Mouse (Mus musculus): ENCODE data around the gene Rnpepl1. TPM values are rescaled to one million over a fixed set of nuclear protein-coding genes. Genes with fewer than 3 reads are reported as not detected.

The Rnpepl1 gene
- 10 to 100 TPM; 62.6 to 75.8 (median 72.8) TPM for total RNA-seq (2022)

DNA sequence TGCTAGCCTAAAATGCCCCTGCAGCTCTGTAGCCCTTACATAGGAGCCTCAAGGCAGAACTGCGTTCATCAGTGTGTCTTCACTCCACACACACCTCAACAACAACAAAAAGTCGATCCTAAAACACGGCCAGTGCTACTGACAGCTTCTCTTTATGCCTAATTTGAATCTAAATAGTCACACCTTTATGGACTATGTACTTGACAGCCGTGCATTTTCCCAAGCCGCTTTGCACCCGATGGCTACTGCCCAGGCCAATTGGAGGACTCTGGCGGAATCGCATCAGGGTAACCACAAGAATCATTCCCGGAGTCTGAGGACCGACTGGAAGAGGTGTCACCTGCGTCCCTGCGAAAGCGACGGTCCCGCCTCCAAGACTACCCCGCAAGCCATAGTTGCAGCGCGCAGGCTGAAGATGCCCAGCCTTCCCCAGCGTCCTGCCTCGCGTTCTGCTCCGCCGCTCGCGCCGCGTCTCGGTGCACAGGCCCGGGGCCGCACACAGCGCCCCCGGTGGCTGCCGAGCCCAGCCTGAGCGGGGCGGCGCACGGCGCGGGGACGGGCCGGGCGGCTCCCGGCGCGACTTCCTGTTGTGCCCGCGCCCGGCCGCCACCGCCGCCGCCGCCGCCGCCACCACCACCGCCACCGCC is at the start of gene Rnpepl1:
Gene Rnpepl1, plus strand, starts transcription at position 545 of the 647 bp plus-strand sequence.
- DNase-seq (ENCODE audit: low spot score in 2 of 2), result peak; percentile 58 to 65

DNA sequence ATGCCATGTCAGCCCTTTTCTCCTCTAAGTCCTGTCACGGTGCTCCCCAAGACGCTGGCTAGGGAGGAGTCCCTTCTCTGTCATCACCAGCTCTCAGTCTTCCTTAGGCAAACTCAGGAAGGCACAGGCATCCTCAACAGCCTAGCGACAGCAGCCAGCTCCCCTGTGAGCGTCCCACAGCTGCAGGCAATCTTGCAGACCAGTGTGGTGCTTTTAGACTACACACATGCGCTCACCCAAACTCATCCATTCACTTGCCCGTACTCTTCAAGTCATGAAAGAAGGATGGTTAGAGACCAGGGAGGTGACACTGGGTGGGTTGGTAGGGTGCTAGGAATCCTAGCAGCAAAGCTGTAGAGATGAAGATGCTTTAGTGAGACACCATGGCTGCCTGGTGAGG is 49.1 kb upstream of the Rnpepl1 start:
- no peak for DNase-seq (ENCODE audit: low spot score in 2 of 2)

DNA sequence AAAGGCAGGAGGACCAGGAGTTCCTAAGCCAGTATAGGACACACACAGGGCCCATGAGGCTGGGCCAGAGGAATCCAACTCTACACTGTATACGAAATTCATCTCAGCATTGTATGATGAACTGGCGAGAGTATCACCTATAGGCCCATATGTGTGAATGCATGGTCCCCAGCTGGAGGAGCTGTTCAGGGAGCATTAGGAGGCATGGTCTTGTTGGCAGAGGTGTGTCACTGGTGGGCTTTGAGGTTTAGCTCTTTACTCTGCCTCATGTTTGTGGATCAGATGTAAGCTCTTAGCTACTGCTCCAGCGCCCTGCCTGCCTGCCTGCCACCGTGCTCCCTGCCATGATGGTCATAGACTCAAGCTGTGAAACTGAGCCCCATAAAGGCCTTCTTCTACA is 47.3 kb upstream of the Rnpepl1 start:
- DNase-seq (ENCODE audit: low spot score in 2 of 2), result no peak

DNA sequence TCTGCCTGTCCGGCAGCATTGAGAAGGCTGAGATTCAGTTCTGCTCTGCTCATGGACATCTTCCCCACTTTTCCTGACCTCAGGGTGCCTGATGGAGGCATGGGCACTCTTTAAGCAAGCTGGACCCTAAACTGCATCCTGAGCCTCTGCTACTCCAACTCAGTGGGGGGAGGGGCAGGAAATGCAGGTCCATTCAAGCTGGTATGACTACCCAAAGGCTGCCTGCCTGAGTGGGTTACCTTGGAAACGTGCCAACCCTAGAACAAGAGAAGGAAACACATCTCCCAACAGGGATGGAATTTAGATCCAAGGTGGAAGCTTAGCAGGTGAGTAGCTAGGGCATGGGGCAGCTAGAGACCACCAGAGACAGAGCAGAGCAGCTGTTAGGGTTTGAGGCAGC is 44.4 kb upstream of the Rnpepl1 start:
- no peak for DNase-seq (ENCODE audit: low spot score in 2 of 2)

DNA sequence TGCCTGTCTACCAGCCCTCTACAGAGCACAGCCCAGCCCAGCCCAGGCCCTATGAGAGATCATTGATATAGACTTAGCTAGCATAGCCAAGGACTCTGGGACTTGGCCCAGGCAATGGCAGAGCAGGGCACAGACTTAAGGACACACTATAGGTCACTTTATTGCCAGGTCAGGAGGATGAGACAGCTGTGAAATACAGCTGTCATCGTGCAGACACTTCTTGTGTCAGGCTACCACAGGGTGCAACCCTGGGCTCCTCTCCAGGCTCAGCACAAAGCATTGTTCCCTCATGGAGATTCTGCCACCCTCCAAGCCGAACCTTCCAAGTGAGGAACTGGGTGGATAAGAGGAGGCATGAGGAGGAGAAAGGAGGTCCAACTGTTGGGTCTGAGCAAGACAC is 40.6 kb upstream of the Rnpepl1 start:
- no peak for DNase-seq (ENCODE audit: low spot score in 2 of 2)

DNA sequence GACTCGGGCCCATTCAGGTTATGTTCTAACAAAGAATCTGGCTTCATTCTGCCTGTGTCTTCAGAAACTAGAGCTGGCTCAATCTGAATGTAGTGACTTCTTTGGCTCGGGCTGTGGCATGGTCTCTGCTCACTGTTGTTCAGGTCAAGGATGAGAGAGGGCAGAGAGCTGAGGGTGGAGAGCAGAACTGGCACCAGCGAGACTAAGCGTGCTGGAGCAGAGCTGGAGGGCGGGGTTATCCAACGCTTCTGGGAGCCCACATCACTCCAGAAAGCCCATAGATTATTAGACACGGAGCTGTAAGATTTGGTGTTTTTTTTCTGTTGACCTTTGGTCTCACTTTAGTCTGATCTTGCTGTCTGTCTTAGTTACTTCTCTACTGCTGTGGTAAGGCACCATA is 37.9 kb upstream of the Rnpepl1 start:
- DNase-seq (ENCODE audit: low spot score in 2 of 2), result no peak

DNA sequence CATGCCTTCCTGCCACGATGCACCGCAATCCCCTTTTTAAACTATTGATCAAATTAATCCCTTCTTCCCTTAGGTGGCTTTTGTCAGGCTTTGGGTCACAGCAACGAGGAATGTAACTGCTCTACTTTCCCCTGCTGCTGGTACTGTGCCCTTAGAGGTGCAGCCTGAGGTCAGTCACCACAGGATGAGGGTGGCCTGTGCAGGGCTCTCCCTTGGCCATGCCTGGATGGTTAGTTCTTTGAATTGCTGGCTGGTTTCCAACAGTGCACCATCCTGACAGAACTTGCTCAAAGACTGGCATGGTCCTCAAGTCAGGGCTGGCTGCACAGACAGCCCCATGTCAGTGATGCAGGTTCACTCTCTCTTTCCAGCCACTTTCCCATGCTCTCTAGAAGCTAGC is 36.6 kb upstream of the Rnpepl1 start:
- no peak for DNase-seq (ENCODE audit: low spot score in 2 of 2)

DNA sequence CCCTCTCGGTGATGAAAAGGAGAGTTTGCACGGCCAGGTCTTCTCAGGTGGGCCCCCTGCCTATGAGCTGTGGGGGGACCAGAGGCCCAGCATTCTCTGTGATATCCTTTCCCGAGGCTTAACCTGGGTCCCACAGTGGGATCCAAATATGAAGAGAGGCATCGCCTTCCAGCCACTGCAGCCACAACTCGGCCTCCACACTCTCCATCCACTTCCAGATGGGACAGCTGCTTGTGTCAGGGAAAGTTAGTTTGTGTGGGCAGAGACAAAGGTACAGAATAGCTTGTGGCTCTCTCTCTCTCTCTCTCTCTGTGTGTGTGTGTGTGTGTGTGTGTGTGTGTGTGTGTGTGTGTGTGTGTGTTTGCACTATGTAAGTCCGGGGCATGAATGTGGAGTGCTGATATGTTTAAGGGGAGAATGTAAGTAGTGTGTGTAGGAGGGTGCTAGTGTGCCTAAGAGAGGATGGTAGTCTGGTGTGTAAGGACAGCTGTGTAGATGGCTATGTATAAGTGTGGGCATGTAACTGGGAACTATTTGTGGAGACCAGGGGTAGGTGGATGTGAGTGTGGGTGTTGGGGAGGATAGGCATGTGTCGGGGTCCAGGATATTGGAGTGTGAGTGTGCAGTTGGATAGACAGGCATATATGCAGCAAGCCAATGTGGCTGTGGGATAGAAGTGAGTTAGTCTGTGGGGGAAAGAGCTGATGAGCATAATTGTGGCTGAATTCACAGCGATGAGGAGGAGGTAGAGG is 35.0 kb upstream of the Rnpepl1 start:
- no peak for DNase-seq (ENCODE audit: low spot score in 2 of 2)

DNA sequence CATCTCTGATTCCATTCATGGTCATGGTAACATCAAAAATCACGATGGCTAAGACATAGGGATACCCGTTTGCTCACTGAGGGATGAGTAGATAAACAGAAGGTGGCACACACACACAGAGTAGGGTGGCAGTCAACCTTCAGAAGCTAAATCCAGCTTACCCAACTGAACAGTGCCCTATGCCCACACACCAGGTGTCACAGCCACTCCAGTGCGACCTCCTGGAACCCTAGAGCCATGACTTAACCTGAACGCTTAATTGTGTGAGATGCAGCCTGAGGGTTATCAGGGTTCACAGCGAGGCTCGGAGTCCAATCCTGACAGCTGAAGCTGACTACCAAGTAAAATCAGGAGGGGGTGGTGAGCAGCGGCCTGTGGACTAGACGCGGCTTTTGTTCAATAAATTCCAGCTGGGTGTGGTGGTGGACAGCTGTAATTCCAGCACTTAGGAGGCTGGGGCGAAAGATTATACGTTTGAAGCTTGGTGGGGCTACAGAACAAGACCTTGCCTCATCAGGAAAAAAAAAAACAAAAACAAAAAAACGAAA is 33.1 kb upstream of the Rnpepl1 start:
- DNase-seq (ENCODE audit: low spot score in 2 of 2), result no peak

DNA sequence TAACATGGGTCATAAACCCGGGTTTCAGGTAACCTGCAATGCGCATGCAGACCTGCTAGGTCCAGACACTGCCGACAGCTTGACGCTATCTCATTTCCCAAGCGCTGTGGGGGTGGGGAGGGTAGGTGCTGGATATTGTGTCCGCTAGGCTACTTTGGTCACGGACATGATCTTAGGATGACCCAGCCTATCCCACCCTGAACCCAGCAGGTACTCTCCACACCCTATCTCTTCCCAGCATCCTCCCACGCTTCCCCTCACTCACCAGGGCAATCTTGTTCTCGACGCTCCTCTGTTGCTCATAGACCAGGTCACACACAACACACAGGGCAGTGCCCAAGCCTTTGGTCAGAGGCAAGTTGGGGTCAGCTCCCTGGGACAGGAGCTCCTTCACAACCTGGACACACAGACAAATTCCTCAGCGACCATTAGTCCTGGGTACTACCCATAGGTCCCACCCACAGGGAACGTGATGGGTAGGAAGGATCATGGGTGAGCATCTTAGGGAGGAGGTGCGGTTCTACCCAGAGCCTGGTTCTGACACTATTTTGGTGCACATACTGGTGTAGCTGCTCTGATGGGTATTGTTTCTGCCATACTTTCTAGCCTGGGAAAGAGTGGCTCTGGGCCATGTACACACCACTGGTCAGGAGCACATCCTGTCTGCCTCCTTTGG is 32.4 kb upstream of the Rnpepl1 start:
- DNase-seq (ENCODE audit: low spot score in 2 of 2), result no peak

DNA sequence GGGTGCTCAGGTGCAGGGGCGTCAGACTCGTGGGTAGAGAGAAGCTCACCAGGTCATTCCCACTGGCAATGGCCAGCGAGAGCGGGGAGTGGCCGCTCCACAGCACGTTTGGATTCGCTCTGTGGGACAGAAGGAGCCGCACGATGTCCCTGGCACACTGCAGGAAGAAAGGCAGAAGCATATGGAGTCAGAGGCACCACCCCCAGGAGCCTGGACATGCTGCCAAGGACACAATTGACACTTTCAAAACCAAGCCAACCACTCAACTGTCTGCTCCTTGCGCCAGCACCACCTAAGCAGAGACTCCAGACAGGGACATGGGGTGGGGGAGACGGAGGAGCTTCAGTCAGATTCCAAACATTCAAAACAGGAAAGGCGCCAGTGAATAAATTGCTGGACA is 31.3 kb upstream of the Rnpepl1 start:
- no peak for DNase-seq (ENCODE audit: low spot score in 2 of 2)

DNA sequence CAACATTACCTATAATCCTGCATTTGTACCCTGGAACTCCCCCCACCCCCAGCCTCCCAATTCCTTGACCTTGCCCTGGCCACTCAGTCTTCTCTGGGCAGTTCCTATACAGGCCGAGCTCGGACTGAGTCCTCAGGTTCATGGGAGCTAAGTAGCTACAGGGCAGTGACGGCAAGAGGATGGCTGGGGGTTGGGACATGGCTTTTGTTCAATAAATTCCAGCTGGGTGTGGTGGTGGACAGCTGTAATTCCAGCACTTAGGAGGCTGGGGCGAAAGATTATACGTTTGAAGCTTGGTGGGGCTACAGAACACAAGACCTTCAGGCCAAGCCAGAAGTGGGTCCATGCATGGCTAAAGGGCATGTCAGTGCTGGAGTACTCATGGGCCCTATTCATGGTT is 30.5 kb upstream of the Rnpepl1 start:
- no peak for DNase-seq (ENCODE audit: low spot score in 2 of 2)

DNA sequence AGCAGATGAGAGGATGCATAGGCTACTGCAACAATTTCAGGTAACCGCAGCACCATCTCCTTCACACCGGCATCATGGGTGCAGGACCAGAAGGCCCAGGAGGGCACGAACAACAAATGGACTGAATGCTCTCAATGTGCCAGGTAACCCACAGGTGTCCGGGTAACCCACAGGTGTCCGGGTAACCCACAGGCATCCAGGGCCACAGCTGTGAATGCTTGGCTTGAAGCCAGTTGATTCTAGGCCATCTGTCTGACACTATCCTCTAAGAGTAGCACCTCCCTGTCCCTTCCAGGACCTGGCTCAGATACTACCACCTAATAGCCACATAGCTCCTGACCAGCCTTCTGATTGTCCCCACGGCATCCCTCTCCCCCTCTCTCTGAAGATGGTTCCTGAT is 28.6 kb upstream of the Rnpepl1 start:
- DNase-seq (ENCODE audit: low spot score in 2 of 2), result no peak

DNA sequence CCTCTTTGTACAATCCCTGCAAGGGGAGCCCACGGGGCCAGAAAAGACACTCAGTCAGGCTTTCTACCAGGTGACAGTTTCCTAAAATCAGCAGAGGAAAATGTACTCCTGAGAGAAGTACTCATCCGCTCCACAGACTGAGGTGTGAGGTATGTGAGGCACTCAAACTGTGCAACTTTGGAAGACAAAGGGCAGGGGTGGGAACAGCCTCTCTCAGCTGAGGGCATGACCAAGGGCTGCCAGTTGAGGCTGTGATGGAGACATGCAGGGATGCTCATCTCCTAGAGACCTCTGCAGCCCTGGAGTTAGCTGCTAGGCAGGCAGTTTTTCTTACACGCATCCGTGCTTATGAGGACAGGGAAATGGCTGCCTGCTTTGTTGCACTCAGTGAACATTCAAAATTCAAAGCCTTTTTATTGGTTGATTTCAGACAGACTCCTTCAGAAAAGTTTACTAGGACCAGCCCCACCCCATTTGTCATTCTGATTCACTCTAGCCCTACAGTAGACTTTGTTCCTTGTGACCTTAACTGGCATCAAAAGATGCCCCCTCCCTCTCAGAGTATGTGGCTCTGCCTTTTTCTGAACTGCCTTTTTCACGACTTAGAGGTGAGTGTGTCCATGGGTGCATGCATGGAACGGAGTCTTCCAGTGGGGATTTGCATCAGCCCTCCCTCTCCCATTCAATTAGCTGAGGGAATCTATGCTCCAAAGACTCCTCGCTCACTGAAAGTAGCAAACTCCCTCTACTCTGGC is 21.5 kb upstream of the Rnpepl1 start:
- DNase-seq (ENCODE audit: low spot score in 2 of 2), result no peak

DNA sequence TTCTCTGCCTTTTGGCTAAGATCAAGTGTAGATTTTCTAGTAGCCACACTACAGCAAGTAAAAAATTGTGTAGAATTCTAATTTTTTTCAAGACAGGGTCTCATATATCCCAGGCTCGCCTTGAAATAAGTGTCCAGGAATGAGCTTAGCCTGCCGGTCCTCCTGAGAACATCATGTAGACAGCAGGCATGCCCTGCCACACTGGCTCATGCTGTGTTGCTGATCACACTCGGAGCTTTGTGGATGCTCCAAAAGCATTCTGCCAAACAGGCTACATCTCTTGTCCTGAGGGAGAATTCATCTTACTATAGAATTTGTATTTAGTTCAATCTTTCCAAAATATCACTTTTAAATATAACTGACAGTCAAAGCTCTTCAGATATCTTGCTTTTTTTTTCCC is 17.8 kb upstream of the Rnpepl1 start:
- no peak for DNase-seq (ENCODE audit: low spot score in 2 of 2)

DNA sequence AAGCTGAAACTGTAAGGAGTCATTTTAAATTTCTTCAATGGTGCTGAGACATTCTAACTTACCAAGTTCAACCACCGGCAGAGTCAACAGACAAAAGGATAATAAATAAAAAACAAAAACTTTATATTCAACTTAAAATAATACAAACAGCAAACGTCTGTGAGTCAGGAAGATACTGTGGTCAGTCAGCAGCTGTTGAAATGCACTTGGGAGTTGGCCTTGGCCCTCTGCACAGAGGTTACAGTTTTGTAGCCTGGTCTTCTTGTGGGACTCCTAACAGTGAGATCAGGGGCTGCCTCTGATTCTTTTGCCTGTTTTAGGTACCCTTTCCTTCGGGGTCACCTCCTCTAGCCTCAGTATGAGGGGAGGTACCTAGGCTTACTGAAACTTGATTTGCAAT is 16.7 kb upstream of the Rnpepl1 start:
- DNase-seq (ENCODE audit: low spot score in 2 of 2), result no peak

DNA sequence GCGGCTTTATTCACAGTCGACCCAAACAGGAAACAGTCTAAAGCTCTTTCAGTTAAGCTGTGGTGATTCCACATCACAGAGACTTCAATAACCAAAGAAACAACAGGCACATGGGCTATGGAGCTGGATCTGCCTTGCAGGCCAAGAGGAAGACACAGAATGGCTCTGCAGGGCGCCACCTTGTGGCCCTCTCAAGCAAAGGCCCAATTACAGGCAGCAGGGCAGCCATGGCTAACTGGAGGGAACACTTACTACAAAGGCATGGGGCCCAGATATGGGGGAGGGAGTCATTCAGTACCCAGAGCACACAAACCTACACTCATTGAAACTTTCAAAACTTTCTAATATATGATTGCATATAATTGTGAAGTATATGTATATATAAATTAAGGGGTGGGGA is 15.5 kb upstream of the Rnpepl1 start:
- peak; percentile 63 to 67 for DNase-seq (ENCODE audit: low spot score in 2 of 2)

DNA sequence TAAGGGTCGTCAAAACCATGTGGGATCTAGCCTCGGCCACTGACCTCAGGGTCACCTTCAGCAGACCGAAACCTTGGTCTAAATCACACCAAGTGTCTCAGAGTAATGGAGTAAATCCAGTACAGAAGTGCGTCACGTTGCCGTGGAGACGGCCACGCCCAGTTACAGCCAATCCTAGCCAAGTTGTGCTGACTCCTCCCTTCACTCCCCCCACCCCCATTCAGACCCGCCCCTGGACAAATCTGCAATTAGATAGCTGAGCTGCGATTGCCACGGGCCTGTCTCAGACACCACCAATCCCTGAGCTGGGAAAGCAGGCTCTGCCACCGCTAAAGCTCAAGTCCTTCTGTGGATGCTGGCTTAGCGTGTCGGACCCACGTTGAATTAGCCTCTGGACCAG is 7.8 kb upstream of the Rnpepl1 start, which contains the start of gene Ankmy1:
Gene Ankmy1, minus strand, starts transcription at position 121 of the 400 bp plus-strand sequence.
- DNase-seq (ENCODE audit: low spot score in 2 of 2), result no peak

DNA sequence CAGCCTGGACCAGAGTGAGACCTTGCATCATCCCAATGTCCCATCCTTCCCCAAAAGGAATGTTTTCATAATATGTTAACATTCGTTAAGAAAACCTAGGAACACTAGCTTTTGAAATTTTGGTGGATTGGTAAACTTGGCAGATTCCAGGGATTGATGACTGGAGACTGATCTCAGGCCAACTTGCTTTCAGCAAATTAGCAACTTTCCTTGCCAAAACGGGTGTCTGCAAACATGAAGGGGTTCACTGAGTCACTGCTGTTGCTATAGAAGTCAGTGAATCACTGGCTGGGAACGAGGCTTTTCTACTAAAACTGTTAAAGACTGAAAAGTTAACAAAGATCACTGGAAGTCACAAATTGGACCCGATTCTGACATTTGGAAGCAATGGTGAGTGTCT is 7.0 kb upstream of the Rnpepl1 start:
- DNase-seq (ENCODE audit: low spot score in 2 of 2), result no peak

DNA sequence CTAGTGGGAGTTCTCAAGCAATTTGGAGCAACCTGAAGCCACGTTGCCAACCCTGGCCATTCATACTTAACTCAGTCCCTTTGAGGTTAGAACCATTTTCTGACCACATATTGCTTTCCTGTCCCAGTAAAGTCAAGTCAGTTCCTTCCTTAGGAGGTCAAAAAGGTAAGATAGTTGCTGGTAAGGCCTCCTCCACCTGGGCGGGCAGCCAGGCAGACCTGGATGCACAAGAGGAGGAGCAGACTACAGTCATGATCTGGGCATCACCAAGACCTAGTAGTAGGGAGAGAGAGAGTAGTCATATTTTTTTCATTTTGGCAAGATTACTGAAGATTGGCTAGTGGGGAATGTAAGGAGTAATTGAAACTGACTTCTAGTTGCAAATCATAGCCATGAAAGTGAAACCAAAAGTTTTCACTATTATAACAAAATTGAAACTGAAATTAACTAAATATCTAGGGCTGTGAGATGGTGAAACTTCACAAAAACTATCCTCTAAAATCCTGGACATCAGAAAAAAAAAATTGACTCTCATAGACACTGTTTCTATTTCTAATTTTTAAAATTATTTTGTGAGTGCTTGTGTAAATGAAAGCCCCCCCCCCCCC is 4.8 kb upstream of the Rnpepl1 start:
- no peak for DNase-seq (ENCODE audit: low spot score in 2 of 2)

All from gastrocnemius, adult 8-10 months (tissue).